Mouse (Mus musculus) midbrain, embryonic 14.5 days (tissue): Measurements from ENCODE around the gene Pafah2. TPM values are rescaled to one million over a fixed set of nuclear protein-coding genes. Genes with fewer than 3 reads are reported as not detected.

Source experiments
- ATAC-seq: fragments of 200-750 bp; cut with Nextera tagmentation; 2 replicates; pipeline ENCODE4 v1.8.0; 2017; ENCODE audit warnings: moderate number of reproducible peaks, moderate library complexity; ENCODE audit not compliant: low FRiP score, low TSS enrichment
- DNase-seq: peaks from one replicate; pipeline ENCODE4 v3.0.0-alpha.2; 2015
- H3K27ac ChIP-seq: fragments of 300-500 bp; sonication (generic); replicated peaks from 2 replicates; pipeline ENCODE4 v1.5.1; 2014; ENCODE audit warnings: mild to moderate bottlenecking, low read depth, low read length, moderate library complexity
- H3K27me3 ChIP-seq: fragments of 300-500 bp; sonication (generic); 2 replicates; pipeline ENCODE4 v1.6.1; 2014; ENCODE audit warnings: low read length, control low read depth, mixed read lengths; ENCODE audit not compliant: control insufficient read depth, insufficient read depth
- H3K36me3 ChIP-seq: fragments of 300-500 bp; sonication (generic); 2 replicates; pipeline ENCODE4 v1.6.1; 2014; ENCODE audit warnings: low read length, control low read depth; ENCODE audit not compliant: control insufficient read depth, insufficient read depth
- H3K4me1 ChIP-seq: fragments of 300-500 bp; sonication (generic); 2 replicates; pipeline ENCODE4 v1.6.1; 2014; ENCODE audit warnings: mild to moderate bottlenecking, antibody characterized with exemption, low read length, control low read depth; ENCODE audit not compliant: control insufficient read depth, insufficient read depth
- H3K4me2 ChIP-seq: fragments of 300-500 bp; sonication (generic); 2 replicates; pipeline ENCODE4 v1.6.1; 2014; ENCODE audit warnings: mild to moderate bottlenecking, low read length, moderate library complexity
- H3K4me3 ChIP-seq: fragments of 300-500 bp; sonication (generic); replicated peaks from 2 replicates; pipeline ENCODE4 v1.5.1; 2014; ENCODE audit warnings: low read depth, low read length
- H3K9ac ChIP-seq: fragments of 300-500 bp; sonication (generic); replicated peaks from 2 replicates; pipeline ENCODE4 v1.6.1; 2014; ENCODE audit warnings: mild to moderate bottlenecking, low read length, moderate library complexity
- H3K9me3 ChIP-seq: fragments of 300-500 bp; sonication (generic); 2 replicates; pipeline ENCODE4 v1.6.1; 2016; ENCODE audit warnings: low read length, control low read depth, mixed read lengths; ENCODE audit not compliant: control insufficient read depth
- WGBS: fragments of 180-500 bp; shearing (Covaris S2); extraction: QIAGEN DNeasy Blood & Tissue Kit; methylation state at CpG from one replicate; pipeline ENCODE4 v1.1.7; 2014; 5-methylcytosine and 5-hydroxymethylcytosine counted together
- polyA plus RNA-seq: library from polyadenylated mRNA; unstranded; fragments of >200 nt; fragmentation: Nextera tagmentation; extraction: Ambion mirVana; gene quantifications from 2 replicates; pipeline ENCODE4 v1.2.1, GENCODE M21; 2014

Gene Pafah2
- polyA plus RNA-seq, result 5.0 and 6.9 TPM in 2 replicates

DNA sequence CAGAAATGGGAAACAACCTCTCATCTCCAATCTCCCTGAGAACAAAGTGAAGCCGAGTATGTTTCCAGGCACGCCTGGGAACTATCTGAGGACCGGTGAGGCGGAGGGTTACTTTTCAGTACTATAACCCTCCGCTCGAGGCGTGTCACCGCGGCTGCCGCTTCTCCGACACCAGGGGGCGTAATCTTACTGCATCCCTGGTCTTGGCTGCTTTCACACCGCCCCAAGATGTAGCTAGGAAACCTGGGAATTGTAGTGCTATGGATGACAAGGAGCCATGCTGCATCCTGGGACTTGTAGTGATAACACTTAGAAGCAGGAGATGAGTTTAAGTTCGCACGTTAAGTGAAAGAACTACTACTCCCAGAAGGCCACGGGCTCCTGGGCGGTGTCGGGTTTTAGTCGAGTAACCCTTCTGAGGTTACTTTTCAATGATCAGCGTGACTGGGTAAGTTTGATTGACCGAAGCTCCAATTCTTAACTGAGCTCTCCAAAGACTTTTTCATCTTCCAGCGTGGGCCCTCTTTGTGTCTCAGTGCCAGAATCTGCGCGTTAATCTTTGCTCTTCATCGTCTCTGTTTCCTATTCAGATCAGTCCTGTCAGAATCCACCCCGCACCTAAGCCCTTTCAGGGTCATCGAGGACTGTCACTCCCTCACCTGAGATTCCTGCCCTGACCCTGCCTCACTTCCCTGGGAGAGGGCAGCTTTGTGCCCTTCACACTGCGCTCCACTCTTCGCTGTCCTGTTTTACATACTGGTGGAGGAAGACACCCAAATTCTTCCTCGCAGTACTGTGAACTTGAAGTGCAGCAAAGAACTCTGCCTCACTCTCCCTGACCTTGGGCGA is at the start of gene Pafah2:
Gene Pafah2 (plus strand): TSS at position 344 of the 849 bp plus-strand sequence.
- ATAC-seq (peak; percentile 96), DNase-seq (peak; percentile 99)
- H3K4me1 ChIP-seq, result peaks cover 22% of the 10 kb centered on the region
- peak within 1 kb of the TSS; percentile 81 for H3K27ac ChIP-seq
- no peaks in the 10 kb centered on the region for H3K9me3 ChIP-seq
- peak within 1 kb of the TSS; percentile 42 for H3K9ac ChIP-seq
- no peaks in the 10 kb centered on the region for H3K36me3 ChIP-seq
- peak within 1 kb of the TSS; percentile 38 for H3K4me3 ChIP-seq
- 1% methylated on average over 31 of the region's 31 CpGs for WGBS
- peak within 1 kb of the TSS; percentile 75 for H3K4me2 ChIP-seq
- no peaks in the 10 kb centered on the region for H3K27me3 ChIP-seq

DNA sequence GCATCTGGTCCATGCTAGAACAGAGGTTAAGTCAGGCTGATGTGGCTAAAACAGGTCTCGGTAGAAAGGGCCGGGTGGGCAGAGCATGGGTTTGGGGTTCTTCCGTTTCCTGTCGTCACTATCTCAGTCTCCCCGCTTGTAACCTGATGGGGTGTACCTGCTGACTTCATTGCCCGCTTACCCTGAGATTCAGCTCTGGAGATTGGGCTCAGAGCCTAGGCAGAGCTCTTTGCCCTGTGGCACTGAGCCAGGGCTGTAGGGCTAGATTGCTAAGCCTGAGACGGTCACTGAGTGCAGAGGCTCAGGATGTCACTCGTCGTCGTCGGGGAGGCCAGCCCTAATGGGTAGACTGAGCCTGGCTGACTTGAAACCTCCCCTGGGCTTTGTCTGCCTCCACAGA is 48.0 kb upstream of the Pafah2 start:
- H3K27ac ChIP-seq, result no peak overlapping the region
- H3K4me3 ChIP-seq, result no peak overlapping the region
- no peaks in the 10 kb centered on the region for H3K9me3 ChIP-seq
- H3K4me2 ChIP-seq, result no peak overlapping the region
- no peaks in the 10 kb centered on the region for H3K36me3 ChIP-seq
- WGBS, result 71% methylated on average over 11 of the region's 11 CpGs
- ATAC-seq (no peak), DNase-seq (no peak)
- no peaks in the 10 kb centered on the region; the same call in 1 of the 2 replicates for H3K4me1 ChIP-seq
- H3K9ac ChIP-seq, result no peak overlapping the region
- peaks cover 19% of the 10 kb centered on the region for H3K27me3 ChIP-seq

DNA sequence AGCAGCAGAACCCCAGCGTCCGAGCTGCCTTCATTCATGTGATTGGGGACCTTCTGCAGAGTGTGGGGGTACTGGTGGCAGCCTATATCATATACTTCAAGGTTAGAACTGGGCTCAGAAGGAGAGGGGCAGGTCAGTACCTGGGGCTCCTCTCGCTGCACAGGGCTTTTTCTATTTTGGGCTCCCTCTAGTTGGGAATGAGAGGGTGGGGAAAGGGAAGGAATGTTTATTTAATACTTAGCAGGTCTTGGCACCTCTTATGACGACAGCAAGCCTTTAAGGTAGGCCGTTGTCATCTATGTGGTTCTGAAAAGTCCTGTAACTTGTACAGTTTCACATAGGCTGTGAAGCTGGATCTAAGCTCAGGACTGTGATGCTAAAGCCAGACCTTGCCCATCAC is 47.6 kb upstream of the Pafah2 start:
- H3K4me1 ChIP-seq, result no peaks in the 10 kb centered on the region

DNA sequence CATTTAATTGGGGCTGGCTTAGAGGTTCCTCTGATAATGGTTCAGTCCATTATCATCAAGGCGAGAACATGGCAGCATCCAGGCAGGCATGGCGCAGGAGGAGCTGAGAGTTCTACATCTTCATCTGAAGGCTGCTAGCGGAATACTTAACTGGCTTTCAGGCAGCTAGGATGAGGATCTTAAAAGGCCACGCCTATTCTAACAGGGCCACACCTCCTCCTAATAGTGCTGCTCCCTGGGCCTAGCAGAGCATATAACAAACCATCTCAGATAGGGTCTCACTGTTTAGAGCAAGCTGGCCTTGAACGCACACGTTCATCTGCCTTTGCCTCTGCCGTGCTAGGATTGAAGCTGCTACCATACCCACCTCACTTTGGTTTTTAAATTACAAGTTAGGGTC is 46.3 kb upstream of the Pafah2 start:
- no peaks in the 10 kb centered on the region for H3K9me3 ChIP-seq
- no peaks in the 10 kb centered on the region for H3K4me1 ChIP-seq
- no peak overlapping the region for H3K27ac ChIP-seq
- 0 out of 2 replicates have a peak, but pooled peaks cover 3% of the 10 kb centered on the region for H3K27me3 ChIP-seq
- H3K4me2 ChIP-seq, result no peak overlapping the region
- ATAC-seq (no peak), DNase-seq (no peak)
- no peak overlapping the region for H3K4me3 ChIP-seq
- H3K9ac ChIP-seq, result no peak overlapping the region
- WGBS, result 83% methylated on average over 7 of the region's 7 CpGs
- H3K36me3 ChIP-seq, result no peaks in the 10 kb centered on the region

More for the DNA sequence above, 47.6 kb upstream of the Pafah2 start:
- H3K36me3 ChIP-seq, result no peaks in the 10 kb centered on the region
- ATAC-seq (no peak), DNase-seq (no peak)
- 82% methylated on average over 5 of the region's 5 CpGs for WGBS
- no peak overlapping the region for H3K4me2 ChIP-seq
- no peak overlapping the region for H3K4me3 ChIP-seq
- H3K9ac ChIP-seq, result no peak overlapping the region
- H3K27ac ChIP-seq, result no peak overlapping the region
- peaks cover 15% of the 10 kb centered on the region for H3K27me3 ChIP-seq
- no peaks in the 10 kb centered on the region for H3K9me3 ChIP-seq

DNA sequence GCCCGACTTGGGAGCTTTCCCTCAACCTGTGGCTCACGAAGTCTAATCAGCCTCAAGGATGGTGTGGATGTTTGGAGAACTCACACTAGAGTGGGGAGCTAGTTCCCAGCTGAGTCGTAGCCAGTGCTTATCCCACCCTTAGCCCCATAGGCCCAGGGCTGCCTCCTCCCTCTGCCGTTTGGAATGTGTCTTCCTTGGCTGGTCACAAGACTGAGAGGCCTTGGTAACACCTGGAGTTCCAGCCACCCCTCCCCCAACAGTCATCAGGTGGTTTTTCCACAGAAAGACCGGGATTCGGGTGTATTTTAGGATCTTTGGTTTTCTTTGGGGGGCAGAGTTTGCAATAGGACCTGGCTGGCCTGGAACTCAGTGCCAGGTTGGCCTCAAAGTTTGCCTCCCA is 45.5 kb upstream of the Pafah2 start:
- Histone ChIP-seq H3K9me3 (no peaks in the 10 kb centered on the region), H3K36me3 (no peaks in the 10 kb centered on the region), H3K9ac (no peak overlapping the region), H3K4me3 (no peak overlapping the region), H3K27ac (no peak overlapping the region), H3K4me1 (no peaks in the 10 kb centered on the region), H3K27me3 (no peaks in the 10 kb centered on the region), H3K4me2 (no peak overlapping the region)
- ATAC-seq (no peak), DNase-seq (no peak)
- 90% methylated on average over 6 of the region's 6 CpGs for WGBS

DNA sequence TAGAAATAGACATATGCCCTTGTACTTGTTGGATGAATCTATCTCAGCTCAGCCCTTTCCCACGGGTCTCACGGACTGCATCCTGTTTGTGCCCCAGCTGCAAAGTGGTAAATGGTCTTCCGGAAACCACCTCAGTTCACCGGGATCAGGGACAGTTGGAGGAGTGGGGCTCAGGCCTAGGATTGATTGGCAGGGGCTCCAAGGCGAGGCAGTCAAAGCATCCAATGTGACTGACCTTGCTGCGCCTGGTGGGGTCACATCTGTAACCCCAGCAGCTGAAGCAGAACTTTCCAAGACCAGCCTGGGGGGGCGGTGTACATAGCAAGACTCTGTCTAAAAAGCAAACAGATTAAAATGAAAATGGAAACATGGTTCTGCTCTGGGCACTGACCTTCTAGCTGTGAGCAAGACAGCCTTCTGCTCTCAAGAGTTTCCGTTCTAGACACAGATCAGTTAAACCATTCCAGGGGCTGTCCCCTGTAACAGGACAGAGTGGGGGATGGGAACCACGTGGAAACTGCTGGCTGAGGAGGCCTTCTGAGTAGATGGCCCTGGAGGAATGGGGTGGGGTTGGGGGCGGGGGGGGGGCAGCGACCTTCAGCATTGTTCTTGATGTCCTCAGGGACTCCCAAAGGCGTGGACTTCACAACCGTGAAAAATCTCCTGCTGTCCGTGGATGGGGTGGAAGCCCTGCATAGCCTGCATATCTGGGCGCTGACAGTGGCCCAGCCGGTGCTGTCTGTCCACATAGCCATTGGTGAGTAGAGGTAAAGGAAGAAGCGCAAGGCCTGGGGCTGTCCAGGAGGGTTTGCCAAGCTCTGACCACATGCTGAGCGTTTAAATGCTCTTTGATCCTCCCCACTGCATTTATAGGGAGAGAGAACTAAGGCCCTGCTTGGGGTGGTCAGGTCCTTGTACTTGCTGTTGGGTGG is 44.5 kb upstream of the Pafah2 start:
- no peak overlapping the region for H3K4me3 ChIP-seq
- ATAC-seq, result no peak
- no peak overlapping the region for H3K4me2 ChIP-seq
- H3K4me1 ChIP-seq, result no peaks in the 10 kb centered on the region
- H3K9ac ChIP-seq, result no peak overlapping the region
- no peaks in the 10 kb centered on the region; the same call in 1 of the 2 replicates for H3K27me3 ChIP-seq
- H3K9me3 ChIP-seq, result no peaks in the 10 kb centered on the region
- WGBS, result 43% methylated on average over 17 of the region's 18 CpGs
- no peaks in the 10 kb centered on the region for H3K36me3 ChIP-seq
- H3K27ac ChIP-seq, result no peak overlapping the region
- DNase-seq, result no peak

DNA sequence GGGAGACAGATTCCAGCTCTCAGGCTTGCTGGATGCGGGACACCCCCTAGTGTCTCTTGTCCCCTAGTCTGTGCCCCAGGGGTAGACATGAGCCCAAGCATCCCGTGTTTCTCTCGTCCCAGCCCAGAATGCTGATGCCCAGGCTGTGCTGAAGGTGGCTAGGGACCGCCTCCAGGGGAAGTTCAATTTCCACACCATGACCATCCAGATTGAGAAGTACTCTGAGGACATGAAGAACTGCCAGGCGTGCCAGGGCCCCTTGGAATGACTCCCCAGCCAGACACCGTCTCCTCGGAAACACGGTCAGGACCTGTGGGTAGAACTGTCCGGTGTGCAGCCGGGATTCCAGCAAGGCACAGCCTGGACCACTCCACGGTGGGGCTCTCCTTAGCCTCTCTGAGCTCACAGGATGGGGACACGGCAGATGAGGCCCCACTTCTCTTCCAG is 43.8 kb upstream of the Pafah2 start:
- no peak for DNase-seq
- Histone ChIP-seq H3K4me3 (no peak overlapping the region), H3K4me2 (no peak overlapping the region), H3K27ac (no peak overlapping the region), H3K4me1 (0 out of 2 replicates have a peak, but pooled peaks cover 3% of the 10 kb centered on the region), H3K9ac (no peak overlapping the region), H3K9me3 (no peaks in the 10 kb centered on the region), H3K27me3 (no peaks in the 10 kb centered on the region; the same call in 1 of the 2 replicates), H3K36me3 (no peaks in the 10 kb centered on the region)
- 54% methylated on average over 12 of the region's 12 CpGs for WGBS
- ATAC-seq, result no peak

DNA sequence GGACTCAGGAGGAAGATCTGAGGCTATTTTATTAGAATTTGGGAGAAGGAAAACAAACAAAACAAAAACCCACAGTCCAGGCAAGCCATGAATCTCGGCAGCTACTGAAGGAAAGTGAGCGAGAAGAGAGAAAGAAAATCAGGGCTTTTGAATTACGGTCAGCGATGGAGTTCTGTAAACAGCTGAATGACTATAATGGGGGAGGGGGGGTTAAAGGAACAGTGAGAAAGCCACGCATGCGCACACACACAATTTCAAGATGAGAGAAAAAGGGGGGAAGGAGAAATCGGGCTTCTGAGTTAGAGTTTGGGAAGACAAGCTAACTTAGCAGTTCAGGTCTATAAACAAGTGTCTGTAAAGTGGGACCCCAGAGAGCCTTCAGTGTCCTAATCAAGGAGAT is 43.2 kb upstream of the Pafah2 start:
- H3K4me2 ChIP-seq, result no peak overlapping the region
- H3K4me1 ChIP-seq, result 0 out of 2 replicates have a peak, but pooled peaks cover 5% of the 10 kb centered on the region
- H3K9ac ChIP-seq, result no peak overlapping the region
- H3K27me3 ChIP-seq, result no peaks in the 10 kb centered on the region; the same call in 1 of the 2 replicates
- no peaks in the 10 kb centered on the region for H3K36me3 ChIP-seq
- no peak overlapping the region for H3K4me3 ChIP-seq
- 81% methylated on average over 7 of the region's 7 CpGs for WGBS
- no peak for ATAC-seq
- no peak overlapping the region for H3K27ac ChIP-seq
- H3K9me3 ChIP-seq, result no peaks in the 10 kb centered on the region
- no peak for DNase-seq
